Mouse (Mus musculus) G1E (cell line): Measurements from ENCODE around the gene Trip4. TPM values are rescaled to one million over a fixed set of nuclear protein-coding genes. Genes with fewer than 3 reads are reported as not detected.

Experiments used
- ATAC-seq: 2 replicates; pipeline ENCODE4 v1.8.0; 2016; ENCODE audit warnings: mild to moderate bottlenecking; ENCODE audit not compliant: insufficient number of reproducible peaks, poor library complexity, low FRiP score, severe bottlenecking; ENCODE audit errors: extremely low read depth
- DNase-seq: peaks from one replicate; pipeline ENCODE4 v3.0.0; 2012; ENCODE audit warnings: low spot score
- H3K27me3 ChIP-seq: 2 replicates; pipeline ENCODE4 v1.6.1; 2012; ENCODE audit warnings: mild to moderate bottlenecking, low read length, inconsistent platforms; ENCODE audit not compliant: insufficient read depth
- H3K36me3 ChIP-seq: replicated peaks from 2 replicates; pipeline ENCODE3; 2012; ENCODE audit warnings: mild to moderate bottlenecking, inconsistent platforms
- H3K4me1 ChIP-seq: 2 replicates; pipeline ENCODE4 v1.6.1; 2012; ENCODE audit warnings: low read depth, low read length, inconsistent platforms, mixed read lengths; ENCODE audit not compliant: insufficient read depth
- H3K4me3 ChIP-seq: 2 replicates; pipeline ENCODE4 v1.5.1; 2012; ENCODE audit warnings: low read depth, mild to moderate bottlenecking, inconsistent platforms, low read length, moderate library complexity, mixed read lengths
- H3K9me3 ChIP-seq: replicated peaks from 2 replicates; pipeline ENCODE4 v1.6.1; 2012; ENCODE audit warnings: inconsistent platforms
- CTCF ChIP-seq: IDR thresholded peaks from 2 replicates; pipeline ENCODE4 v1.5.1; 2012; ENCODE audit warnings: low read depth, low read length, inconsistent platforms, mixed read lengths
- GATA1 ChIP-seq: IDR thresholded peaks from 2 replicates; pipeline ENCODE4 v1.6.1; 2012; ENCODE audit warnings: borderline replicate concordance, low read length, inconsistent platforms, mixed read lengths
- GATA2 ChIP-seq: IDR thresholded peaks from 2 replicates; pipeline ENCODE4 v1.6.1; 2012; ENCODE audit warnings: low read depth, low read length, inconsistent platforms, borderline replicate concordance
- POLR2AphosphoS5 ChIP-seq: IDR thresholded peaks from 2 replicates; pipeline ENCODE4 v1.6.1; 2012; ENCODE audit warnings: low read depth, low read length, inconsistent platforms; ENCODE audit not compliant: insufficient replicate concordance
- TAL1 ChIP-seq: conservative IDR thresholded peaks from 2 replicates; pipeline ENCODE4 v1.6.1; 2012; ENCODE audit warnings: low read depth, low read length, inconsistent platforms, mixed read lengths
- polyA plus RNA-seq: library from polyadenylated mRNA; stranded (reverse); fragments of >175 nt; gene quantifications from 2 replicates; pipeline ENCODE4 v1.2.3, GENCODE M21; 2012
- total RNA-seq, 2 experiments: library from RNA; stranded (forward) in 1 of 2; stranded (reverse) in 1 of 2; fragments of 200-1000 nt in 1 of 2; fragments of >200 nt in 1 of 2; fragmentation: Nextera tagmentation in 1 of 2; gene quantifications; 2 replicates each; pipeline ENCODE4 v1.2.3; 2014 to 2017

Gene Trip4
- total RNA-seq (2014; fragmentation: Nextera tagmentation) (31.9 and 40.5 TPM in 2 replicates), total RNA-seq (2017) (24.4 and 24.7 TPM in 2 replicates), polyA plus RNA-seq (2.6 and 5.2 TPM in 2 replicates)

DNA sequence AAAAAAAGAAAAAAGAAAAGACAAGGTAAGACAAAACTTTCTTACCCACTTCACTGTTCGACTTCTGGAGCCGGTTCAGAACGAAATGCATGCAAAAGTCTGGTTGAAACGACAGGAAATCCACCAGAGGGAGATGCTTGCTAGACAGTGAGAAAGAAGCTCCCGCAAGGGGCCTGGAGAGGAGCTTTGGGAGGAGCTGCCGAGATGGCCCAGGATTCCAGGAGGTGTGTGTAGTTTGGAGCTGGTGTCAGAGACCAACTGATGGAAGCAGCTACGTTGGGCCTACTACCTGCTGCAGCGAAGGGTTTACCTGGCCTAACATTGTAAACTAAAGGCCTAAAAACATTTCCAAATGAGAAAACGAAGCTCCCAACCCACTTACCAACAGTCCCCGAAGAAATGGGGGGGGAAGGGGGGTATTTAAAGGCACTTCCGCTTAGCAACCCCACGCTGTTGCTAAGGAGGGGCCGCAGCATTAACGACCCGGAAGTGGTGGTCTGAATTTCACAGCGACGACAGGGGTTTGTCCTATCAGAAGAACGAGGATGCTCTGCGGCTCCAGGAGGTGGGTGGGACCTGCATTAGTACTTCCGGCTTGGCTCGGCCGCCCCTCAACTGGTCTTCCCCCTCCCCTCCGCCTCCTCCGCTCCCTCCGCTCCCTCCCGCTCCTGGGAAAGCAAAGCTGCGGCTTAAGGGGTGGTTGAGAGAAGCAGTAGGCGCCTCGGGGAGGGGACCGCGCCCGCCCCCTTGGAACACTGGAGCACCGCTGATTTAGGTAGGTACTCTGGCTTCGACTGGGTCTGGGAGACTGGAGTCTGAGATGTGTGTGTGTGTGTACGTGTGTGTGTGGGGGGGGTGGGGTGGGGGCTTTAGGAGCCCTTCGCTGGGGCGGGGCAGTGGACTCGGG lies at the start of gene Trip4, which contains the start of gene Csnk1g1:
Gene Trip4 (minus strand): TSS at position 401 of the 907 bp plus-strand sequence.
Gene Csnk1g1 (plus strand): TSS at position 531 of the 907 bp plus-strand sequence.
- Histone ChIP-seq H3K4me3 (peak within 1 kb of the TSS; percentile 90), H3K9me3 (no peaks in the 10 kb centered on the region), H3K4me1 (peaks cover 18% of the 10 kb centered on the region), H3K27me3 (no peaks in the 10 kb centered on the region), H3K36me3 (peaks cover 11% of the 10 kb centered on the region)
- no peak for TF ChIP-seq CTCF
- TF ChIP-seq GATA1 = no peak
- TF ChIP-seq GATA2 = no peak
- no peak for TF ChIP-seq TAL1
- TF ChIP-seq POLR2AphosphoS5 = no peak
- peak; percentile 93 for ATAC-seq
- peak; percentile 85 for DNase-seq

DNA sequence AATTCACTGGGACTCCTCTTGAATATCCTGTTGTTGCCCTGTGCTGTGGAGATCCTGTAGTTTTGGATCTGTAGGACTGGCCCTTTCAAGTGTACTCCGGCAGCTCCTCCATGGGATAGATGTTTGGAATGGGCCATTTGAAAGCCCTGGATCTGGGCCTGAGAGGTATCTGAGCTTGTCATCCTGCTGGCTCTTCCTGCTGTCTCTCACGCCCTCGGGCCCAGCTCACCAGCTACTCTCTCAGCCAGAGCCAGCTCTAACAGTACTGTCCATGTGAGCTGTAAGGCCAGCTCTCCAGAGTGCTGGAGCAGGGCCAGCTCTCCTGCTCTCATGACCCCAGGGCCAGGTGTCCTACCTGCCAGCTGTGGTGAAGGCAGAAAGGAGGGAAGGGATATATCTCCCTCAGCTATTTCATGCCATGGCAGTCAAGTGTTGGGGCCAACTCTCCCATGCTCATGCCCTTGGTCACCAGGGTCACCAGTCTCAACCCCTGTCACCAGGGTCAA lies 42.5 kb upstream of the Trip4 start:
- TF ChIP-seq GATA1 = no peak
- TF ChIP-seq GATA2 = no peak
- Histone ChIP-seq H3K36me3 (peaks cover 43% of the 10 kb centered on the region), H3K27me3 (no peaks in the 10 kb centered on the region), H3K4me1 (no peaks in the 10 kb centered on the region; the same call in none of the 2 replicates), H3K4me3 (no peak overlapping the region), H3K9me3 (no peaks in the 10 kb centered on the region)
- DNase-seq (no peak), ATAC-seq (no peak)

DNA sequence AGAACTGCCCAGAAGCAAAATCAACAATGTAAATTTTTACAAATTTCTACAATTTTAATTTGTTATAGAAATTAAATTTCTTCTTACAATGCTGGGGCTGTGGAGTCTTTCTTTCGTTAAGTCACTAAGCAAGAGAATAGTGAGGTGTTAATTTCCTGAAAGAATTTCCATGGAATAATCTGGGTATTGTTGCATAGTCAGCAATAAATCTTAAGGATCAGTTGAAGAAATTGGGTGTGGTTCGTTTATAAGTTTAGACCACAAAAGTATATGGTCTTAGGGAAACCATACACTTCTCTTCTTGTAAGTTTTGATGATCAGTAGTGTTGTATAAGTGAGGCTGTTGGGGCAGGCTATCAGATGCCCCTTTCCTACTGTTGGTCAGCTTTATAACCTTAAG lies 29.0 kb upstream of the Trip4 start:
- Histone ChIP-seq H3K9me3 (no peaks in the 10 kb centered on the region), H3K36me3 (peaks cover 11% of the 10 kb centered on the region), H3K4me3 (no peak overlapping the region), H3K4me1 (no peaks in the 10 kb centered on the region; the same call in 1 of the 2 replicates), H3K27me3 (no peaks in the 10 kb centered on the region)
- no peak for TF ChIP-seq TAL1
- TF ChIP-seq CTCF = no peak
- no peak for TF ChIP-seq GATA2
- TF ChIP-seq GATA1 = no peak
- TF ChIP-seq POLR2AphosphoS5 = no peak
- no peak for ATAC-seq
- no peak for DNase-seq

DNA sequence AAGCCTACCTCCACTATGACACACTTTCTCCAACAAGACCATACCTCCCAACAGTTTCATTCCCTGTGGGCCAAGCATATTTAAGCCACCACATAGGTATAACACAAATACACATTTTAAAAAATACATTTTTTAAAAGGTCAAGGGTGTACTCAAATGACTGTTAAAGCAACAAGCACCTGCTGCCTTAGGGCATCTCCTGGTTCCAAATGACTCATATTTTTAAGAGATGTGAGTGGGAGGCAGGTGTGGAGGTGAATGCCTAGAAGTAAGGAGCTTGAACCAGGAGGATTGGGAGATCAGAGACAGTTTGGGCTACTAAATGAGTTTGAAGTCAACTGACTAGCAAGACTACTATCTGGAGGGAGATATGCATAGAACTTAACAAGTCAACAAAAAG lies 21.2 kb upstream of the Trip4 start:
- DNase-seq (no peak), ATAC-seq (no peak)
- H3K36me3 ChIP-seq = peaks cover 31% of the 10 kb centered on the region
- TF ChIP-seq CTCF (no peak), GATA1 (no peak), POLR2AphosphoS5 (no peak), TAL1 (no peak), GATA2 (no peak)
- no peaks in the 10 kb centered on the region for H3K27me3 ChIP-seq
- H3K4me3 ChIP-seq = no peak overlapping the region
- H3K9me3 ChIP-seq = no peaks in the 10 kb centered on the region
- peaks cover 4% of the 10 kb centered on the region; the same call in 1 of the 2 replicates for H3K4me1 ChIP-seq

DNA sequence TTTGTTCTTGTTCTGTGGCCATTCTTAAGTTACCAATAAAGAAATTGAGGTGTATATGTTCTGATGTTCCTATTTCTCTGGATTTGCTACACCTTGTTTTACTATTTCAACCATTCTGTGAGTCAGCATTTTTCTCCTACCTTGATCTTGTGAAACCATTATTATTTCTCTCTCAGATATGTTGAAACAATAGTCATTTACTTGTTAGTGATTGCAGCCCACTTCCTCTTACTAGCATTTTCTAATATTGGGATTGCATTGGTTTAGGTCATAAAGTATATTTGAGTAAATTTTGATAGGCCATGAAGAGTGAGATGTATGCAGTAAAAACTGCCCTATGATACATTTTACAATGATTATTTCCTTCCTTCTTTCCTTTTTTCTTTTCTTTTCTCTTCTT lies 19.9 kb upstream of the Trip4 start:
- H3K36me3 ChIP-seq = peaks cover 28% of the 10 kb centered on the region
- DNase-seq = no peak
- no peak for ATAC-seq
- no peaks in the 10 kb centered on the region for H3K9me3 ChIP-seq
- H3K4me1 ChIP-seq = peaks cover 4% of the 10 kb centered on the region; the same call in 1 of the 2 replicates
- H3K4me3 ChIP-seq = no peak overlapping the region
- TF ChIP-seq POLR2AphosphoS5 (no peak), TAL1 (no peak), CTCF (no peak), GATA1 (no peak), GATA2 (no peak)
- no peaks in the 10 kb centered on the region for H3K27me3 ChIP-seq

DNA sequence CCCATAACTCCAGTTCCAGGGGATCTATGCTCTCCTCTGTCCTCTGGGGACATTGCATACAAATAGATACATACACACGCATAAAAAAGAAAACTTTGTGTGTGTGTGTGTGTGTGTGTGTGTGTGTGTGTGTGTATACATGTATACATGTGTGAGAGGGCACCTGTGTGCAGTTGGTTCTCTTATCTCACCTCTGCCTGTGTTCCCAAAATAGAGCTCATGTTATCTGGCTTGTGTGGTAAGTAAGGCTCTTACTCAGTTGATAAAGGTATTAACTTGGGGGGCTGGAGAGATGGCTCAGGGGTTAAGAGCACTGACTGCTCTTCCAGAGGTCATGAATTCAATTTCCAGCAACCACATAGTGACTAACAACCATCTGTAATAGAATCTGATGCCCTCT lies 8.4 kb upstream of the Trip4 start:
- H3K4me1 ChIP-seq = peaks cover 12% of the 10 kb centered on the region
- H3K36me3 ChIP-seq = peaks cover 11% of the 10 kb centered on the region
- no peak overlapping the region for H3K4me3 ChIP-seq
- H3K27me3 ChIP-seq = no peaks in the 10 kb centered on the region
- H3K9me3 ChIP-seq = no peaks in the 10 kb centered on the region
- no peak for TF ChIP-seq CTCF
- no peak for TF ChIP-seq GATA2
- no peak for TF ChIP-seq TAL1
- TF ChIP-seq GATA1 = no peak
- no peak for TF ChIP-seq POLR2AphosphoS5
- ATAC-seq (no peak), DNase-seq (no peak)
